9 mouse cellular contexts compared by ENCODE assay signal in genomic region chr17:88553001-88553449, GRCm38 (mm10). TPM values are rescaled to one million over a fixed set of nuclear protein-coding genes. Genes with fewer than 3 reads are reported as not detected.
DNase-seq lines count a peak whose midpoint lies in the region; ATAC-seq and TF ChIP-seq lines count a peak whose summit lies in the region.
"Had no signal": no experiment of that assay in that cellular context is flagged by ENCODE, and none has a peak within 500 bp of the region (broad histone marks: within the 10 kb centered on the region; RNA-seq: fewer than 3 reads in every experiment).

No protein-coding gene starts in this region.

- ATAC-seq in forebrain, embryonic 15.5 days (replicated peaks) = no peak
- ATAC-seq in embryonic facial prominence, embryonic 14.5 days (ENCODE audit: low read depth) = peak; percentile 59; the same call in 1 of the 2 replicates
- ATAC-seq in midbrain, embryonic 16.5 days = 0 out of 2 replicates have a peak, but pooled peaks have one; percentile 15
- ATAC-seq in inflammation-experienced regulatory T-cells, adult 6 months = no peak

- no peak for TF ChIP-seq CTCF in layer of hippocampus, adult 2 months (conservative IDR thresholded peaks at IDR 0.05)

- H3K27ac ChIP-seq in forebrain, embryonic 10.5 days = peak overlapping the region; percentile 21; the same call in 1 of the 2 replicates
- H3K27ac ChIP-seq in forebrain, embryonic 15.5 days (replicated peaks) = no peak overlapping the region
- peak overlapping the region; percentile 67; the same call in 1 of the 2 replicates for H3K27ac ChIP-seq in layer of hippocampus, adult 2 months
- H3K27ac ChIP-seq in embryonic facial prominence, embryonic 14.5 days (replicated peaks; ENCODE audit: low read depth, low read length) = no peak overlapping the region
- H3K27ac ChIP-seq in midbrain, embryonic 16.5 days (ENCODE audit: low read length) = no peak overlapping the region

- no peak for DNase-seq in forebrain, embryonic 10.5 days (ENCODE audit: extremely low spot score, low spot score)
- no peak for DNase-seq in layer of hippocampus, adult 2 months (ENCODE audit: low spot score in 2 of 2)
- DNase-seq in layer of hippocampus, postnatal 25 days (ENCODE audit: extremely low spot score in 1 of 2, low spot score in 1 of 2) = no peak
- DNase-seq in embryonic facial prominence, embryonic 14.5 days (ENCODE audit: low spot score) = no peak
- no peak for DNase-seq in left cerebral cortex, postnatal 14 days (ENCODE audit: low spot score in 2 of 2)
- DNase-seq: cerebellum, postnatal 36 days had no signal

- peaks cover 14% of the 10 kb centered on the region for H3K4me1 ChIP-seq in forebrain, embryonic 10.5 days
- no peaks in the 10 kb centered on the region for H3K4me1 ChIP-seq in forebrain, embryonic 15.5 days
- H3K4me1 ChIP-seq in embryonic facial prominence, embryonic 14.5 days (ENCODE audit: control insufficient read depth, insufficient read depth, low read length) = peaks cover 12% of the 10 kb centered on the region
- no peaks in the 10 kb centered on the region for H3K4me1 ChIP-seq in midbrain, embryonic 16.5 days (ENCODE audit: control insufficient read depth, insufficient read depth, low read length)

- no peak overlapping the region for H3K9ac ChIP-seq in forebrain, embryonic 15.5 days (replicated peaks)
- no peak overlapping the region for H3K9ac ChIP-seq in embryonic facial prominence, embryonic 14.5 days (ENCODE audit: low read depth, low read length)
- H3K9ac ChIP-seq in midbrain, embryonic 16.5 days (ENCODE audit: low read depth, low read length) = no peak overlapping the region

- 48% methylated on average over 8 of the region's 8 CpGs for WGBS in forebrain, embryonic 10.5 days
- 50% methylated on average over 8 of the region's 8 CpGs for WGBS in forebrain, embryonic 15.5 days
- WGBS in embryonic facial prominence, embryonic 14.5 days = 23% methylated on average over 8 of the region's 8 CpGs
- 54% methylated on average over 8 of the region's 8 CpGs for WGBS in midbrain, embryonic 16.5 days

- H3K9me3 ChIP-seq in forebrain, embryonic 10.5 days = no peaks in the 10 kb centered on the region
- no peaks in the 10 kb centered on the region for H3K9me3 ChIP-seq in forebrain, embryonic 15.5 days
- no peaks in the 10 kb centered on the region for H3K9me3 ChIP-seq in embryonic facial prominence, embryonic 14.5 days (ENCODE audit: control insufficient read depth, low read length)
- no peaks in the 10 kb centered on the region for H3K9me3 ChIP-seq in midbrain, embryonic 16.5 days (replicated peaks; ENCODE audit: control insufficient read depth, low read length, poor library complexity, severe bottlenecking)

- peaks cover 42% of the 10 kb centered on the region for H3K36me3 ChIP-seq in forebrain, embryonic 10.5 days (replicated peaks)
- H3K36me3 ChIP-seq in forebrain, embryonic 15.5 days = peaks cover 33% of the 10 kb centered on the region
- peaks cover 28% of the 10 kb centered on the region for H3K36me3 ChIP-seq in embryonic facial prominence, embryonic 14.5 days (ENCODE audit: control insufficient read depth, insufficient read depth, low read length)
- peaks cover 14% of the 10 kb centered on the region; the same call in 1 of the 2 replicates for H3K36me3 ChIP-seq in midbrain, embryonic 16.5 days (ENCODE audit: control insufficient read depth, insufficient read depth, low read length)

- intact Hi-C loops in left cerebral cortex, postnatal 14 days (cut with DNase I) = no loop called here

- no peaks in the 10 kb centered on the region for H3K27me3 ChIP-seq in forebrain, embryonic 10.5 days (ENCODE audit: poor library complexity, severe bottlenecking)
- no peaks in the 10 kb centered on the region for H3K27me3 ChIP-seq in forebrain, embryonic 15.5 days
- no peaks in the 10 kb centered on the region for H3K27me3 ChIP-seq in embryonic facial prominence, embryonic 14.5 days (replicated peaks; ENCODE audit: control insufficient read depth, insufficient read depth, low read length)
- no peaks in the 10 kb centered on the region for H3K27me3 ChIP-seq in midbrain, embryonic 16.5 days (ENCODE audit: control insufficient read depth, insufficient read depth, low read depth, low read length)

- no peak overlapping the region for H3K4me3 ChIP-seq in forebrain, embryonic 10.5 days
- no peak overlapping the region for H3K4me3 ChIP-seq in forebrain, embryonic 15.5 days
- H3K4me3 ChIP-seq in layer of hippocampus, adult 2 months = no peak overlapping the region
- no peak overlapping the region for H3K4me3 ChIP-seq in embryonic facial prominence, embryonic 14.5 days (ENCODE audit: low read depth, low read length)
- H3K4me3 ChIP-seq in midbrain, embryonic 16.5 days (ENCODE audit: low read depth, low read length) = no peak overlapping the region

- H3K4me2 ChIP-seq in forebrain, embryonic 15.5 days (replicated peaks) = no peak overlapping the region
- H3K4me2 ChIP-seq in embryonic facial prominence, embryonic 14.5 days (ENCODE audit: low read depth, low read length) = no peak overlapping the region
- no peak overlapping the region for H3K4me2 ChIP-seq in midbrain, embryonic 16.5 days (ENCODE audit: low read length)

RNA-seq across cellular contexts. Expression of gene Ppp1r21, which starts 23.1 kb away (rescaled TPM):
- 17.4 and 19.7 TPM in 2 replicates for polyA plus RNA-seq in forebrain, embryonic 10.5 days (2016; fragmentation: Nextera tagmentation; extraction: Ambion mirVana)
- 25.5 and 25.6 TPM in 2 replicates for polyA plus RNA-seq in forebrain, embryonic 15.5 days (2015; fragmentation: Nextera tagmentation; extraction: Ambion mirVana)
- 10 to 100 TPM; 82.8 to 87.7 TPM for total RNA-seq in layer of hippocampus, adult 2 months (2021)
- 10 to 100 TPM; 81.8 to 84.9 TPM for total RNA-seq in layer of hippocampus, postnatal 25 days (2021)
- 23.5 and 24.1 TPM in 2 replicates for polyA plus RNA-seq in embryonic facial prominence, embryonic 14.5 days (2014; fragmentation: Nextera tagmentation; extraction: Ambion mirVana)
- 37.9 and 39.5 TPM in 2 replicates for polyA plus RNA-seq in midbrain, embryonic 16.5 days (2015; fragmentation: Nextera tagmentation; extraction: Ambion mirVana)
- 10 to 100 TPM; 67.4 to 78.8 TPM for total RNA-seq in left cerebral cortex, postnatal 14 days (2021)
- polyA plus RNA-seq in inflammation-experienced regulatory T-cells, adult 6 months (2017; shearing (Covaris generic)) = 10 to 100 TPM; 16.8 to 31.9 (median 28.2) TPM

RNA-seq across cellular contexts. Expression of gene Ston1, which starts 44.5 kb away (rescaled TPM):
- 1.2 and 1.4 TPM in 2 replicates for polyA plus RNA-seq in forebrain, embryonic 10.5 days (2016; fragmentation: Nextera tagmentation; extraction: Ambion mirVana)
- polyA plus RNA-seq in forebrain, embryonic 15.5 days (2015; fragmentation: Nextera tagmentation; extraction: Ambion mirVana) = 1.9 and 2.5 TPM in 2 replicates
- total RNA-seq in layer of hippocampus, adult 2 months (2021) = 10 to 100 TPM; 14.1 to 17.1 TPM
- 10 to 100 TPM; 13.3 to 13.8 TPM for total RNA-seq in layer of hippocampus, postnatal 25 days (2021)
- polyA plus RNA-seq in embryonic facial prominence, embryonic 14.5 days (2014; fragmentation: Nextera tagmentation; extraction: Ambion mirVana) = 9.1 and 10.8 TPM in 2 replicates
- polyA plus RNA-seq in midbrain, embryonic 16.5 days (2015; fragmentation: Nextera tagmentation; extraction: Ambion mirVana) = 1.0 and 1.7 TPM in 2 replicates
- total RNA-seq in left cerebral cortex, postnatal 14 days (2021) = 1 to 10 TPM; 4.4 to 6.6 TPM
- 1 to 10 TPM; 1.1 to 2.5 (median 2.1) TPM for polyA plus RNA-seq in inflammation-experienced regulatory T-cells, adult 6 months (2017; shearing (Covaris generic))

Comparison
In these comparisons a context has a peak if more than half of its experiments do, and no peak if none do; other contexts are left out.
1. H3K27ac ChIP-seq: peak in forebrain, embryonic 10.5 days (single experiment) and layer of hippocampus, adult 2 months (single experiment); none in forebrain, embryonic 15.5 days (single experiment), embryonic facial prominence, embryonic 14.5 days (single experiment) and midbrain, embryonic 16.5 days (single experiment).
2. ATAC-seq: peak in embryonic facial prominence, embryonic 14.5 days (single experiment) and midbrain, embryonic 16.5 days (single experiment); none in forebrain, embryonic 15.5 days (single experiment) and inflammation-experienced regulatory T-cells, adult 6 months (single experiment).